Mouse (Mus musculus): ENCODE results near the gene Ttc29.

The Ttc29 gene

DNA sequence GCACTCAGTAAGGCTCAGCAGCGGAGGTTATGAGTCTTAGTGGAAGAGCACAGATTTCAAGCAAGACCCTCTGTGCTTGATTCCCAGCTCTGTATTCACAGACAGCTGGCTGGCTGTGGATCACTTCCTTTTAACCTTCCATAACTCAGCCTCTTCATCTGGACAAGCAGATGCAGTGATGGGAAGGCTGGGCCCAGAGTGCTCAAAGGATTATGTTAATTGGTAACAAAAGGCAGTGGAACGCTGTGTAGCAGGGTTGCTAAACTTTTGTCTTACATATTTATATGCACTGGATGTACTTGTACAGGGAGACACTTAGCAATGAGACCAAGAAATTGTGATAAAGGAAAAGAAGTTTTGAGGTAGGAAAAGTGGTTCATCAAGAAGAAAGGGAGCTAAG is 17.6 kb downstream of the Ttc29 start:
- Histone ChIP-seq H3K36me3 (ENCODE audit: insufficient read depth, low read length) (no peaks in the 10 kb centered on the region), H3K27me3 (ENCODE audit: insufficient read depth, low read length) (no peaks in the 10 kb centered on the region), H3K4me1 (replicated peaks; ENCODE audit: low read depth, low read length) (0 out of 2 replicates have a peak, but pooled peaks cover 4% of the 10 kb centered on the region), H3K4me3 (replicated peaks; ENCODE audit: low read length) (no peak overlapping the region), H3K9me3 (ENCODE audit: low read length) (no peaks in the 10 kb centered on the region)
- no peak for TF ChIP-seq CTCF (conservative IDR thresholded peaks at IDR 0.05; ENCODE audit: low read length)
- no peak for TF ChIP-seq POU5F1 (IDR thresholded peaks at IDR 0.05; ENCODE audit: borderline replicate concordance, low read length)
- no peak for TF ChIP-seq NANOG (IDR thresholded peaks at IDR 0.05; ENCODE audit: borderline replicate concordance, low read length)

DNA sequence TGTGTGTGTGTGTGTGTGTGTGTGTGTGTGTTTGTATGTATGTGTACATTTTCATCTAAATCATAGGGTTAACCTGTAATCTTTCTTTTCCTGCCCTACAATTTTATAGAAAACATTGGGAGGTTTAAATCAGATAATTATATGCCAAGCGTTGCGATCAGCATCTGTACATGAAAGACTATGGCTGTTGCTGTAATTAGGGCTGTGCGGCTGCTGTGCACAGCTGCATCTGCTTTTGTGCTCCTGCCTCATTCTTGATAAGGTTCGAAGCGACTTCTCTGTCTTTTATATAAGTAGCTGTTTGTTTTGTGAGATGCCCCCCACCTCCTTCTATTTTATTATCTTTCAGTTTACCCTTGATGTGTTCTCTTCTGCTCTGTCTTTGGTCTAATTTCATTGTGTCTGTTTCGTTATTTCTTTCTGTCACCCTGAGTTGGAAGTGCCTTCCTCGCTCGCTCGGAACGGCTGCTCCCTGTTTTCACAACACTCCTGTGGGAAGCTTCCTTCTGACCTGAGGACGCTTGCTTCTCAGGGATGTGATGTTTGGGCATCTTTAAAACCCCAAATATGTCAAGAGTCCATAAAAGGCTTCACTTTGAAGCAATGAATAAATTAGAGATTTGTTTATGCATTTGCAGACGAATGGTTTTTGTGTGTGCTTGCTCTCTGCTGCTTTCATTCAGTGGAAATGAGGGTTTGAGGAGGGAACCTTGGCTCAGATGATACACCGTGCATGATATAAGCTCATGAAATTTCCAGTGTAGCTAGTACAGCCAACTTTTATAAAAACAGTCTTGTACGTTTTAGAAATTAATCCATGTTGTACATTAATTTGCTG is 20.0 kb downstream of the Ttc29 start:
- no peak overlapping the region for H3K4me3 ChIP-seq (replicated peaks; ENCODE audit: low read length)
- H3K27me3 ChIP-seq (ENCODE audit: insufficient read depth, low read length) = no peaks in the 10 kb centered on the region
- H3K36me3 ChIP-seq (ENCODE audit: insufficient read depth, low read length) = no peaks in the 10 kb centered on the region
- TF ChIP-seq CTCF (conservative IDR thresholded peaks at IDR 0.05; ENCODE audit: low read length) (no peak), POU5F1 (IDR thresholded peaks at IDR 0.05; ENCODE audit: borderline replicate concordance, low read length) (no peak), NANOG (IDR thresholded peaks at IDR 0.05; ENCODE audit: borderline replicate concordance, low read length) (no peak)
- H3K4me1 ChIP-seq (replicated peaks; ENCODE audit: low read depth, low read length) = 0 out of 2 replicates have a peak, but pooled peaks cover 4% of the 10 kb centered on the region
- no peaks in the 10 kb centered on the region for H3K9me3 ChIP-seq (ENCODE audit: low read length)

GRCm38 (mm10) chr8:78233708-78234201 is 20.7 kb downstream of the Ttc29 start:
- Histone ChIP-seq H3K9me3 (ENCODE audit: low read length) (no peaks in the 10 kb centered on the region), H3K36me3 (ENCODE audit: insufficient read depth, low read length) (no peaks in the 10 kb centered on the region), H3K4me3 (replicated peaks; ENCODE audit: low read length) (no peak overlapping the region), H3K4me1 (replicated peaks; ENCODE audit: low read depth, low read length) (0 out of 2 replicates have a peak, but pooled peaks cover 4% of the 10 kb centered on the region), H3K27me3 (ENCODE audit: insufficient read depth, low read length) (no peaks in the 10 kb centered on the region)
- no peak for TF ChIP-seq NANOG (IDR thresholded peaks at IDR 0.05; ENCODE audit: borderline replicate concordance, low read length)
- TF ChIP-seq POU5F1 (IDR thresholded peaks at IDR 0.05; ENCODE audit: borderline replicate concordance, low read length) = no peak
- TF ChIP-seq CTCF (conservative IDR thresholded peaks at IDR 0.05; ENCODE audit: low read length) = no peak

GRCm38 (mm10) chr8:78237972-78238675 is 25.0 kb downstream of the Ttc29 start:
- Histone ChIP-seq H3K4me1 (replicated peaks; ENCODE audit: low read depth, low read length) (no peaks in the 10 kb centered on the region), H3K36me3 (ENCODE audit: insufficient read depth, low read length) (no peaks in the 10 kb centered on the region), H3K4me3 (replicated peaks; ENCODE audit: low read length) (no peak overlapping the region), H3K27me3 (ENCODE audit: insufficient read depth, low read length) (no peaks in the 10 kb centered on the region), H3K9me3 (ENCODE audit: low read length) (no peaks in the 10 kb centered on the region)
- TF ChIP-seq NANOG (IDR thresholded peaks at IDR 0.05; ENCODE audit: borderline replicate concordance, low read length) = no peak
- TF ChIP-seq POU5F1 (IDR thresholded peaks at IDR 0.05; ENCODE audit: borderline replicate concordance, low read length) = no peak
- TF ChIP-seq CTCF (conservative IDR thresholded peaks at IDR 0.05; ENCODE audit: low read length) = peak; percentile 56

- no peak for TF ChIP-seq POU5F1 (IDR thresholded peaks at IDR 0.05; ENCODE audit: borderline replicate concordance, low read length)
- TF ChIP-seq CTCF (conservative IDR thresholded peaks at IDR 0.05; ENCODE audit: low read length) = no peak
- TF ChIP-seq NANOG (IDR thresholded peaks at IDR 0.05; ENCODE audit: borderline replicate concordance, low read length) = no peak
- Histone ChIP-seq H3K36me3 (ENCODE audit: insufficient read depth, low read length) (no peaks in the 10 kb centered on the region), H3K4me1 (replicated peaks; ENCODE audit: low read depth, low read length) (no peaks in the 10 kb centered on the region), H3K4me3 (replicated peaks; ENCODE audit: low read length) (no peak overlapping the region), H3K27me3 (ENCODE audit: insufficient read depth, low read length) (no peaks in the 10 kb centered on the region; the same call in 1 of the 2 replicates), H3K9me3 (ENCODE audit: low read length) (peaks cover 5% of the 10 kb centered on the region; the same call in 1 of the 2 replicates)
Measured at GRCm38 (mm10) chr8:78251115-78251514, 38.0 kb downstream of the Ttc29 start.

DNA sequence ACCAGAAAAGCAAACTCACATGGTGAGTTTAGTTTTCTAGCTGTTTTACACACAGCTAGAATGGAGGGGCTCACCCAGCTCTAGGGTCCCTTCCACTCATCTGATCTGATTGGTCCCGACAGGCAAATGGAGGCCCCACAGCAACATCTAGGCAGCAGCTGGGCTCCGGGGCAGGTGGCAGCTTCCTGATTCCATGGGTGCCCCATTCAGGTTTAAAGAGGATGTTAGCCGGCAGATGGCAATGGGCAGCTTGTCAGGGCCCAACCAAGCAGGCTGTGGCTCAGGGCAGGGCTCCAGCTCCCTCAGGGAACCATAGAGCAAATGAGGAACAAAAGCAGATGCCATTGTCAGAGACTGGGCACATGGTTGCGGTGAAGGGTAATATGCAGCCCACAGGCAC is 41.3 kb downstream of the Ttc29 start:
- Histone ChIP-seq H3K27me3 (ENCODE audit: insufficient read depth, low read length) (no peaks in the 10 kb centered on the region; the same call in 1 of the 2 replicates), H3K36me3 (ENCODE audit: insufficient read depth, low read length) (no peaks in the 10 kb centered on the region), H3K4me1 (replicated peaks; ENCODE audit: low read depth, low read length) (0 out of 2 replicates have a peak, but pooled peaks cover 4% of the 10 kb centered on the region), H3K9me3 (ENCODE audit: low read length) (peaks cover 5% of the 10 kb centered on the region; the same call in 1 of the 2 replicates), H3K4me3 (replicated peaks; ENCODE audit: low read length) (no peak overlapping the region)
- no peak for TF ChIP-seq CTCF (conservative IDR thresholded peaks at IDR 0.05; ENCODE audit: low read length)
- no peak for TF ChIP-seq NANOG (IDR thresholded peaks at IDR 0.05; ENCODE audit: borderline replicate concordance, low read length)
- no peak for TF ChIP-seq POU5F1 (IDR thresholded peaks at IDR 0.05; ENCODE audit: borderline replicate concordance, low read length)

DNA sequence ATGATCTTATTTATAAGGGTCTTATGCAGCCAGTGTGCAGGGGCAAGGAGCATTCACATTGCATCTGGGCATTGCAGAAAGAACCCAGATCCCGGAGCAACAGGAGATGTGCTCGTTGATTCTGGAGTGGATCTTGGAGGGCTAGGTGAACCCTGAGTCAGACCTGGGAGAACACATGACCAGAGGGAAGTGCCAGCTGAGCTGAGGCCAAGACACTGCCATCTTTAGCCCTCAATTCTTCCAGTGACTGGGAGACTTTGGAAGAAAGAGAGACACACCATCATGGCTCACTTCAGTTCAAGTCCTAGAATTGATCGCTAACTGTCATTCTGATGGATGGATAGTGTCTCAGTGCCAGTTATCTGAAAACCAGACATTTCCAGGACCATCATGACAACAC is 41.9 kb downstream of the Ttc29 start:
- Histone ChIP-seq H3K4me1 (replicated peaks; ENCODE audit: low read depth, low read length) (0 out of 2 replicates have a peak, but pooled peaks cover 4% of the 10 kb centered on the region), H3K27me3 (ENCODE audit: insufficient read depth, low read length) (no peaks in the 10 kb centered on the region; the same call in 1 of the 2 replicates), H3K36me3 (ENCODE audit: insufficient read depth, low read length) (no peaks in the 10 kb centered on the region), H3K9me3 (ENCODE audit: low read length) (peaks cover 5% of the 10 kb centered on the region; the same call in 1 of the 2 replicates), H3K4me3 (replicated peaks; ENCODE audit: low read length) (no peak overlapping the region)
- TF ChIP-seq POU5F1 (IDR thresholded peaks at IDR 0.05; ENCODE audit: borderline replicate concordance, low read length) = no peak
- TF ChIP-seq CTCF (conservative IDR thresholded peaks at IDR 0.05; ENCODE audit: low read length) = no peak
- TF ChIP-seq NANOG (IDR thresholded peaks at IDR 0.05; ENCODE audit: borderline replicate concordance, low read length) = no peak

- Histone ChIP-seq H3K4me3 (replicated peaks; ENCODE audit: low read length) (no peak overlapping the region), H3K9me3 (ENCODE audit: low read length) (no peaks in the 10 kb centered on the region), H3K4me1 (replicated peaks; ENCODE audit: low read depth, low read length) (peaks cover 23% of the 10 kb centered on the region), H3K27me3 (ENCODE audit: insufficient read depth, low read length) (peaks cover 7% of the 10 kb centered on the region; the same call in 1 of the 2 replicates), H3K36me3 (ENCODE audit: insufficient read depth, low read length) (no peaks in the 10 kb centered on the region)
- TF ChIP-seq POU5F1 (IDR thresholded peaks at IDR 0.05; ENCODE audit: borderline replicate concordance, low read length) = no peak
- no peak for TF ChIP-seq CTCF (conservative IDR thresholded peaks at IDR 0.05; ENCODE audit: low read length)
- no peak for TF ChIP-seq NANOG (IDR thresholded peaks at IDR 0.05; ENCODE audit: borderline replicate concordance, low read length)
Measured at GRCm38 (mm10) chr8:78265506-78265905, 52.4 kb downstream of the Ttc29 start.

All from E14TG2a.4 (cell line).